Mouse (Mus musculus): ENCODE data around the gene Dnajb8.

DNA sequence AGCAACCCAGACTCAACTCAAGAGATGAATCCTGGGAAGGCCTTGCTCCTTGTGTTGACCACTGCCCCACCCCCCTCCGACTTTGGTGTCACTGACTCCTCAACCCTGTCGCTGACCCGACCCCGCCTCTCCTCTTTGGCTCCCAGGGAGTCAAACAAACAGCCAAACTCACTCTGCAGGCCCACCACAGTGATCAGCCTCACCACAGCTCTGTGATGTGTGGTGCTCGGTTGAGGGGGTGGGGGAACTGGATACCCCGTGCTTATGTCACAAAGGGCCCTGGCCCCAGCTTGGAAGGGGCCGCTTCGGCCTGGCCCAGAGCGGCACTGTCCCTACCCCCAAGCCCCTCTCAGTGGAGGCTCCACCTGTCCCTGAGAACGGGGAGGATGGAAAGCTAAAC, at the start of gene Dnajb8:
- TF ChIP-seq EP300 (IDR thresholded peaks at IDR 0.05; ENCODE audit: insufficient read depth, low read depth, low read length) (no peak), CTCF (IDR thresholded peaks at IDR 0.05) (no peak)

Data from heart, adult 2 months (tissue).